Mouse (Mus musculus) liver, adult 2 months (tissue): Measurements from ENCODE around the gene Tmcc3.

Experiments used
- CTCF ChIP-seq: fragments of 200-500 bp; IDR thresholded peaks from 2 replicates; pipeline ENCODE4 v1.5.1; 2011; ENCODE audit warnings: low read depth, low read length, control low read depth
- POLR2A ChIP-seq: fragments of 200-500 bp; IDR thresholded peaks from 2 replicates; pipeline ENCODE4 v1.6.1; 2011; ENCODE audit warnings: low read length, control low read depth; ENCODE audit not compliant: insufficient read depth; ENCODE audit errors: extremely low read depth

DNA sequence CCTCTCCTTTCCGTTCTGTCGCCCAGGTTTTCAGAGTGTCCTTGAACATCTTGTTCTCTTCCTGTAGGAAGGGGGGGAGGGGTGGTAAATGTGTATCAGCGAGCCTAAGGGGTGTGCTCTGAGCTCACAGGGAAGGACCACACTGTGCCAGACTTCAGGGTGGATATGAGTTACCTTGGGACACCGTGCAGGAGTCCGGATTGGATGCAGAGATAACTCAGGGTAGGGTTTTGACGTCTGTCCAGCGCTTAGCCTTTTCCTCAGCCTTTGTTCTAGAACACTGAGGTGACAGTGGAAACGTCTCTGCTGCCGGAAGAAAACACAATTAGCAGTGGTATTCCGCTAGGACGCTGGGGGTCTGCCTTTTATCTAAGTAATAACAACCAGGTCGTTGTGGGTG is 261.0 kb downstream of the Tmcc3 start:
- TF ChIP-seq POLR2A (no peak), CTCF (no peak)
